Mouse (Mus musculus) ES-Bruce4 (cell line): ENCODE measurements around the gene Lrpap1.

Experiments used
- CTCF ChIP-seq: IDR thresholded peaks from one replicate; pipeline ENCODE4 v1.8.1; 2011; ENCODE audit warnings: low read depth, low read length
- EP300 ChIP-seq: IDR thresholded peaks from 2 replicates; pipeline ENCODE4 v1.6.1; 2011; ENCODE audit warnings: low read depth, low read length; ENCODE audit not compliant: insufficient read depth

DNA sequence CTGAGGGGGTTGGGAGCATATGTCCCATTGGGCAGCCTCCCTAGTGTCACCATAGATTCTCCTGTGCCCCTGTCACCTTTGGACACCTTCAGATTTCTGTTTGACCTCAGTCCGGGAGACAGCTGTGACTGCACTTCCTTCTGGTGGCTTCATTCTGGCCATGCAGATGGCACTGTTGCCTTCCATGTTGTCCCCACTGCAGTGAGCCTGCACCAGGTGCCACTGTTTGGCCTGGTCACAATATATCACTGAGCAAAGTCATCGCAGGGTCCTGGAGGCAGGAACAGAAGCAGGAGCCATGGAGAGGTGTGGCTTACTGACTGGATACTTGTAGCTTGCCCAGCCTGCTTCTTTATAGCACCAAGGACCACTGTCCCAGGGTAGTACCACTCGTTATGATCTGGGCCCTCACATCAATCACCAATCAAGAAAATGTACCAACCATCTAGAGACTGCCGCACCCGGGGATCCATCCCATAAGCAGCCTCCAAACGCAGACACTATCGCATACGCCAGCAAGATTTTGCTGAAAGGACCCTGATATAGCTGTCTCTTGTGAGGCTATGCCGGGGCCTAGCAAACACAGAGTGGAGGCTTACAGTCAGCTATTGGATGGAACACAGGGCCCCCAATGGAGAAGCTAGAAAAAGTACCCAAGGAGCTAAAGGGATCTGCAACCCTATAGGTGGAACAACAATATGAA, 26.9 kb upstream of the Lrpap1 start:
- TF ChIP-seq CTCF (no peak), EP300 (no peak)
